Mouse (Mus musculus) left cerebral cortex, adult 2 months (tissue): Measurements from ENCODE around the gene Prr5. TPM values are rescaled to one million over a fixed set of nuclear protein-coding genes. Genes with fewer than 3 reads are reported as not detected.
A peak's percentile ranks its signal among the peaks of the same experiment; 100 is the strongest.
"Not testable (repeated sequence)": the region's sequence is repeated elsewhere in the genome, so short reads cannot be mapped to it uniquely, and the experiment has no call there.

Experiments
- DNase-seq, 2 experiments: peaks; one replicate each; pipeline ENCODE4 v3.0.0; 2021 to 2022; ENCODE audit warnings: low spot score in 2 of 2, mixed read lengths in 1 of 2; ENCODE audit errors: extremely low spot score in 1 of 2
- H3K27ac ChIP-seq: fragments of 200-600 bp; 2 replicates; pipeline ENCODE4 v1.8.1; 2022
- H3K4me3 ChIP-seq: fragments of 200-600 bp; 2 replicates; pipeline ENCODE4 v1.8.1; 2022
- CTCF ChIP-seq: fragments of 200-600 bp; IDR thresholded peaks from 2 replicates; pipeline ENCODE4 v1.8.1; 2022; ENCODE audit warnings: antibody characterized with exemption, mild to moderate bottlenecking, moderate library complexity
- intact Hi-C: fragments of 180-260 bp; cut with DNase I; formaldehyde crosslinking; loops from one replicate; pipeline ENCODE4 v1.15.1; 2025
- total RNA-seq, 2 experiments: library from RNA; stranded (reverse); gene quantifications; 2 replicates each; pipeline ENCODE4 v1.2.3; 2021

The Prr5 gene
- total RNA-seq, 2 experiments from 2014 or later: 13.8 to 14.1 TPM

- DNase-seq: no peak
- intact Hi-C loops: no loop called here
- no peak overlapping the region for H3K4me3 ChIP-seq
- TF ChIP-seq CTCF: no peak
- H3K27ac ChIP-seq: no peak overlapping the region
Measured at GRCm38 (mm10) chr15:84702391-84703345, 33.2 kb downstream of the Prr5 start.

GRCm38 (mm10) chr15:84703992-84704391, 34.6 kb downstream of the Prr5 start:
- intact Hi-C loops: no loop called here
- H3K4me3 ChIP-seq: no peak overlapping the region
- H3K27ac ChIP-seq: no peak overlapping the region
- DNase-seq: no peak
- TF ChIP-seq CTCF: no peak

- intact Hi-C loops: no loop called here
- no peak for DNase-seq
- H3K27ac ChIP-seq: no peak overlapping the region
- H3K4me3 ChIP-seq: no peak overlapping the region
- TF ChIP-seq CTCF: no peak
Measured at GRCm38 (mm10) chr15:84705351-84705901, 36.0 kb downstream of the Prr5 start.

- TF ChIP-seq CTCF: no peak
- H3K4me3 ChIP-seq: no peak overlapping the region
- DNase-seq: no peak
- H3K27ac ChIP-seq: no peak overlapping the region
- intact Hi-C loops: no loop called here
Measured at GRCm38 (mm10) chr15:84706983-84707619, 37.7 kb downstream of the Prr5 start.

- no peak for DNase-seq
- Histone ChIP-seq H3K4me3 (no peak overlapping the region), H3K27ac (no peak overlapping the region)
- no peak for TF ChIP-seq CTCF
- intact Hi-C loops: no loop called here
Measured at GRCm38 (mm10) chr15:84712566-84713405, 43.4 kb downstream of the Prr5 start.

- H3K27ac ChIP-seq: peak overlapping the region; percentile 54; the same call in 1 of the 2 replicates
- H3K4me3 ChIP-seq: peak overlapping the region; percentile 14
- intact Hi-C loops: no loop called here
- peak; percentile 37 for TF ChIP-seq CTCF
- DNase-seq: peak; percentile 33 to 41
Measured at GRCm38 (mm10) chr15:84714730-84715129, 45.3 kb downstream of the Prr5 start.

- TF ChIP-seq CTCF: no peak
- Histone ChIP-seq H3K27ac (0 out of 2 replicates have a peak overlapping the region, but pooled peaks have one; percentile 24), H3K4me3 (peak overlapping the region; percentile 14)
- DNase-seq: no peak
- intact Hi-C loops: no loop called here
Measured at GRCm38 (mm10) chr15:84715132-84715531, 45.7 kb downstream of the Prr5 start.

GRCm38 (mm10) chr15:84717570-84718270, 48.3 kb downstream of the Prr5 start:
- DNase-seq, H3K4me3 ChIP-seq, H3K27ac ChIP-seq, intact Hi-C loops: not testable (repeated sequence)

- no peak; the same call in none of the 2 replicates for TF ChIP-seq CTCF
- Histone ChIP-seq H3K4me3 (no peak overlapping the region), H3K27ac (no peak overlapping the region)
- no peak for DNase-seq
- intact Hi-C loops: no loop called here
Measured at GRCm38 (mm10) chr15:84718785-84719184, 49.4 kb downstream of the Prr5 start.

- Histone ChIP-seq H3K4me3 (peak within 1 kb of the TSS; percentile 26), H3K27ac (no peak within 1 kb of the TSS)
- no peak for TF ChIP-seq CTCF
- intact Hi-C loops: no loop called here
- no peak for DNase-seq
Measured at GRCm38 (mm10) chr15:84719791-84720190, 50.4 kb downstream of the Prr5 start, which contains the start of gene Arhgap8. Arhgap8 (plus strand) TSS chr15:84720052.
